Mouse (Mus musculus) heart, adult 2 months (tissue): Measurements from ENCODE around the gene Gm10720.
"Not testable (repeated sequence)": the region's sequence is repeated elsewhere in the genome, so short reads cannot be mapped to it uniquely, and the experiment has no call there.

Experiments
- CTCF ChIP-seq: fragments of 200-600 bp; IDR thresholded peaks from 2 replicates; pipeline ENCODE4 v1.8.1; 2022; ENCODE audit warnings: antibody characterized with exemption, mild to moderate bottlenecking, moderate library complexity
- EP300 ChIP-seq: fragments of 200-500 bp; IDR thresholded peaks from 2 replicates; pipeline ENCODE4 v1.6.1; 2011; ENCODE audit warnings: low read depth, low read length, control low read depth; ENCODE audit not compliant: insufficient read depth
- POLR2A ChIP-seq: fragments of 200-500 bp; IDR thresholded peaks from 2 replicates; pipeline ENCODE4 v1.6.1; 2011; ENCODE audit warnings: mild to moderate bottlenecking, low read depth, low read length, control low read depth; ENCODE audit not compliant: insufficient read depth

DNA sequence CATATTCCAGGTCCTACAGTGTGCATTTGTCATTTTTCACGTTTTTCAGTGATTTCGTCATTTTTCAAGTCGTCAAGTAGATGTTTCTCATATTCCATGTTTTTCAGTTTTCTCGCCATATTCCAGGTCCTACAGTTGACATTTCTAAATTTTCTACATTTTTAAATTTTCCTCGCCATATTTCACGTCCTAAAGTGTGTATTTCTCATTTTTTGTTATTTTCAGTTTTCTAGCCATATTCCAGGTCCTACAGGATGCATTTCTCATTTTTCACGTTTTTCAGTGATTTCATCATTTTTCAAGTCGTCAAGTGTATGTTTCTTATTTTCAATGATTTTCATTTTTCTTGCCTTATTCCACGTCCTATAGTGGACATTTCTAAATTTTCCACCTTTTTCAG, 11.3 kb downstream of the Gm10720 start:
- TF ChIP-seq CTCF, POLR2A, EP300: not testable (repeated sequence)
